In the genomic region with DNA sequence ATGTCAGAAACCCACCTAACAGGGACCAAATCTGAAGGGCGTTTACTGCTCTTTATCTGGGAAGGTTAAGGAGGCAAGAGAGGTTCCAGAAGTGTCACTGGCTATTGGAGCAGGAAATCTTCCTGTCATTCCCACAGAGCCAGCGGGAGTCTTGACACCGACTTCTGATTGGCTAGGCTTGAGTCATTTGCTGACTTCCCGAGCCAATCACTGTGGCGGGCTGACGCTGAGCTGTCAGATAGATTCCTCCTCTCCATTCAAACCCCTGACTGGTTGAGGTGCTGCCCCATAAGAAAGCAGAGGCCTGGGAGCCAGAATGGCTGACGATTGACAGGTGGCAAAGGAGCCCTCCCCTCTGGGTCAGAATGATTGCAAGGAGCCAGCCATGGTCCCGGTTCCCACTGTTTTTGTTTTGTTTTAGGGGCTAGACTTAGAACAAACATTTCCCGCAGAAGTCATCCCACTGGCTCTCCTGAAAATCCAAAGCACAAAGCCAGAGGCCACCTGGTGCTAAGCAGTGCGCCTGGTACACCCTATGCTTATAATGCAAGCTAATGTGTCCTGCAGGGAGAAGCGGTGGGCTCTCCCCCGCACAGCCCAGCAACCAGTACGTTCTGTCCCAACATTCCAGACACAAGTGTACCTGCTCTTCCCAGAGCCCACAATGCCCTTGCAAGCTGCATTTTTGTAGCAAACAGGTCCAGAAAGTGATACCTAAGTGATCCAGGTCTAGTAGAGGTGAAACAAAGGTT, we compare ENCODE assay signal across 8 mouse cellular contexts. TPM values are rescaled to one million over a fixed set of nuclear protein-coding genes. Genes with fewer than 3 reads are reported as not detected.
DNase-seq lines count a peak whose midpoint lies in the region; ATAC-seq and TF ChIP-seq lines count a peak whose summit lies in the region.

No protein-coding gene starts in this region.

- WGBS in neural tube, embryonic 11.5 days, result 33% methylated on average over 13 of the region's 13 CpGs
- WGBS in embryonic facial prominence, embryonic 10.5 days, result 35% methylated on average over 13 of the region's 13 CpGs
- 20% methylated on average over 13 of the region's 13 CpGs for WGBS in hindbrain, embryonic 16.5 days
- WGBS in limb, embryonic 14.5 days, result 30% methylated on average over 13 of the region's 13 CpGs
- WGBS in thymus, adult 2 months, result 94% methylated on average over 13 of the region's 13 CpGs

- H3K27me3 ChIP-seq in neural tube, embryonic 11.5 days (ENCODE audit: control insufficient read depth, insufficient read depth, low read length), result no peaks in the 10 kb centered on the region
- H3K27me3 ChIP-seq in embryonic facial prominence, embryonic 10.5 days (replicated peaks; ENCODE audit: low read depth, poor library complexity, severe bottlenecking), result no peaks in the 10 kb centered on the region
- no peaks in the 10 kb centered on the region for H3K27me3 ChIP-seq in hindbrain, embryonic 16.5 days (replicated peaks; ENCODE audit: control insufficient read depth, insufficient read depth, low read length)
- H3K27me3 ChIP-seq in limb, embryonic 14.5 days (ENCODE audit: control insufficient read depth, insufficient read depth, low read length), result no peaks in the 10 kb centered on the region
- no peaks in the 10 kb centered on the region for H3K27me3 ChIP-seq in thymus, adult 2 months (ENCODE audit: control insufficient read depth, insufficient read depth, low read length)

- no peaks in the 10 kb centered on the region for H3K9me3 ChIP-seq in neural tube, embryonic 11.5 days (ENCODE audit: control insufficient read depth, low read length)
- no peaks in the 10 kb centered on the region for H3K9me3 ChIP-seq in embryonic facial prominence, embryonic 10.5 days
- H3K9me3 ChIP-seq in hindbrain, embryonic 16.5 days (ENCODE audit: control insufficient read depth, low read length), result no peaks in the 10 kb centered on the region
- no peaks in the 10 kb centered on the region for H3K9me3 ChIP-seq in limb, embryonic 14.5 days (ENCODE audit: control insufficient read depth, low read length)

- H3K4me1 ChIP-seq in neural tube, embryonic 11.5 days (ENCODE audit: control insufficient read depth, insufficient read depth, low read length), result peaks cover 10% of the 10 kb centered on the region; the same call in 1 of the 2 replicates
- H3K4me1 ChIP-seq in embryonic facial prominence, embryonic 10.5 days, result peaks cover 20% of the 10 kb centered on the region
- peaks cover 12% of the 10 kb centered on the region for H3K4me1 ChIP-seq in hindbrain, embryonic 16.5 days (ENCODE audit: control insufficient read depth, insufficient read depth, low read depth, low read length)
- peaks cover 14% of the 10 kb centered on the region for H3K4me1 ChIP-seq in limb, embryonic 14.5 days (ENCODE audit: control insufficient read depth, insufficient read depth, low read length)
- H3K4me1 ChIP-seq in thymus, adult 2 months (replicated peaks; ENCODE audit: control insufficient read depth, insufficient read depth, low read length), result no peaks in the 10 kb centered on the region

- no peak overlapping the region for H3K9ac ChIP-seq in neural tube, embryonic 11.5 days (ENCODE audit: low read length)
- 0 out of 2 replicates have a peak overlapping the region, but pooled peaks have one; percentile 20 for H3K9ac ChIP-seq in hindbrain, embryonic 16.5 days (ENCODE audit: low read depth, low read length)
- H3K9ac ChIP-seq in limb, embryonic 14.5 days (ENCODE audit: low read depth, low read length, severe bottlenecking), result no peak overlapping the region

- peak overlapping the region; percentile 53; the same call in 1 of the 2 replicates for H3K27ac ChIP-seq in neural tube, embryonic 11.5 days (ENCODE audit: low read depth, low read length)
- H3K27ac ChIP-seq in embryonic facial prominence, embryonic 10.5 days (replicated peaks), result no peak overlapping the region
- peak overlapping the region; percentile 53 for H3K27ac ChIP-seq in hindbrain, embryonic 16.5 days (ENCODE audit: low read depth, low read length)
- no peak overlapping the region for H3K27ac ChIP-seq in limb, embryonic 14.5 days (replicated peaks; ENCODE audit: low read depth, low read length)
- H3K27ac ChIP-seq in thymus, adult 2 months (ENCODE audit: control insufficient read depth, insufficient read depth, low read length), result no peak overlapping the region

- no peaks in the 10 kb centered on the region for H3K36me3 ChIP-seq in neural tube, embryonic 11.5 days (ENCODE audit: control insufficient read depth, insufficient read depth, low read length)
- H3K36me3 ChIP-seq in embryonic facial prominence, embryonic 10.5 days (replicated peaks), result peaks cover 3% of the 10 kb centered on the region; the same call in 1 of the 2 replicates
- H3K36me3 ChIP-seq in hindbrain, embryonic 16.5 days (ENCODE audit: control insufficient read depth, insufficient read depth, low read length), result no peaks in the 10 kb centered on the region
- no peaks in the 10 kb centered on the region for H3K36me3 ChIP-seq in limb, embryonic 14.5 days (ENCODE audit: control insufficient read depth, insufficient read depth, low read length)
- H3K36me3 ChIP-seq in thymus, adult 2 months (ENCODE audit: control insufficient read depth, insufficient read depth, low read length), result no peaks in the 10 kb centered on the region

- no peak for ATAC-seq in neural tube, embryonic 11.5 days (ENCODE audit: insufficient read depth, low FRiP score, low TSS enrichment)
- peak; percentile 74 for ATAC-seq in hindbrain, embryonic 16.5 days
- no peak for ATAC-seq in limb, embryonic 14.5 days (ENCODE audit: low FRiP score, low read depth)
- no peak for ATAC-seq in erythroid progenitor cell, adult 5-6 weeks (replicated peaks; ENCODE audit: low FRiP score, poor library complexity, severe bottlenecking)

- TF ChIP-seq CTCF in thymus, adult 2 months (IDR thresholded peaks at IDR 0.05; ENCODE audit: borderline replicate concordance, control insufficient read depth, extremely low read depth, insufficient read depth, low read length, poor library complexity), result no peak

- H3K4me3 ChIP-seq in neural tube, embryonic 11.5 days (ENCODE audit: low read depth, low read length), result no peak overlapping the region
- H3K4me3 ChIP-seq in embryonic facial prominence, embryonic 10.5 days, result 0 out of 2 replicates have a peak overlapping the region, but pooled peaks have one; percentile 11
- peak overlapping the region; percentile 13; the same call in 1 of the 2 replicates for H3K4me3 ChIP-seq in hindbrain, embryonic 16.5 days (ENCODE audit: low read length)
- no peak overlapping the region for H3K4me3 ChIP-seq in limb, embryonic 14.5 days (replicated peaks; ENCODE audit: low read length)
- no peak overlapping the region for H3K4me3 ChIP-seq in thymus, adult 2 months (ENCODE audit: control insufficient read depth, insufficient read depth, low read length)

- no peak for TF ChIP-seq POLR2A in limb, embryonic 14.5 days (IDR thresholded peaks at IDR 0.05; ENCODE audit: borderline replicate concordance, extremely low read depth, insufficient read depth, insufficient read length)
- no peak for TF ChIP-seq POLR2A in thymus, adult 2 months (IDR thresholded peaks at IDR 0.05; ENCODE audit: control insufficient read depth, extremely low read depth, insufficient read depth, low read length, poor library complexity)

- peak; percentile 40 for DNase-seq in neural tube, embryonic 11.5 days (ENCODE audit: low spot score)
- no peak for DNase-seq in neural tube, embryonic 10.5 days (ENCODE audit: extremely low spot score, low spot score)
- peak; percentile 55 for DNase-seq in embryonic facial prominence, embryonic 10.5 days (ENCODE audit: low spot score)
- peak; percentile 35 for DNase-seq in limb, embryonic 14.5 days (ENCODE audit: low spot score)
- DNase-seq in thymus, adult 2 months, result no peak
- no peak for DNase-seq in left cerebral cortex, adult 8-10 months (ENCODE audit: low spot score in 2 of 2)

- H3K4me2 ChIP-seq in neural tube, embryonic 11.5 days (ENCODE audit: low read depth), result no peak overlapping the region
- H3K4me2 ChIP-seq in hindbrain, embryonic 16.5 days (ENCODE audit: low read length), result peak overlapping the region; percentile 50
- peak overlapping the region; percentile 19; the same call in 1 of the 2 replicates for H3K4me2 ChIP-seq in limb, embryonic 14.5 days (replicated peaks; ENCODE audit: low read depth, low read length, severe bottlenecking)

RNA-seq across cellular contexts. Expression of gene Rhof, which starts 22.9 kb away (rescaled TPM):
- polyA plus RNA-seq in neural tube, embryonic 11.5 days (2014; fragmentation: Nextera tagmentation; extraction: Ambion mirVana), result 1.6 and 2.6 TPM in 2 replicates
- polyA plus RNA-seq in embryonic facial prominence, embryonic 10.5 days (2016; fragmentation: Nextera tagmentation; extraction: Ambion mirVana), result 1.2 and 2.2 TPM in 2 replicates
- polyA plus RNA-seq in hindbrain, embryonic 16.5 days (2015; fragmentation: Nextera tagmentation; extraction: Ambion mirVana), result 26.6 and 29.7 TPM in 2 replicates
- 5.8 and 6.6 TPM in 2 replicates for polyA plus RNA-seq in limb, embryonic 14.5 days (2012; rRNA removed)
- 3.9 and 4.9 TPM in 2 replicates for polyA plus RNA-seq in limb, embryonic 14.5 days (2014; fragmentation: Nextera tagmentation; extraction: Ambion mirVana)
- polyA plus RNA-seq in thymus, adult 2 months (2012; rRNA removed), result 45.1 and 51.9 TPM in 2 replicates
- total RNA-seq in left cerebral cortex, adult 8-10 months (2022), result 10 to 100 TPM; 47.7 to 50.4 (median 48.3) TPM
- total RNA-seq in erythroid progenitor cell, adult 5-6 weeks (2015; ENCODE audit: low replicate concordance), result 1.7 and 3.2 TPM in 2 replicates
- total RNA-seq in erythroid progenitor cell, adult 5-6 weeks (2017; ENCODE audit: low replicate concordance), result 1.4 and 7.7 TPM in 2 replicates

RNA-seq across cellular contexts. Expression of gene Setd1b, which starts 32.4 kb away (rescaled TPM):
- polyA plus RNA-seq in neural tube, embryonic 11.5 days (2014; fragmentation: Nextera tagmentation; extraction: Ambion mirVana), result 10.9 and 12.2 TPM in 2 replicates
- polyA plus RNA-seq in embryonic facial prominence, embryonic 10.5 days (2016; fragmentation: Nextera tagmentation; extraction: Ambion mirVana), result 8.1 TPM in 2 replicates
- polyA plus RNA-seq in hindbrain, embryonic 16.5 days (2015; fragmentation: Nextera tagmentation; extraction: Ambion mirVana), result 9.5 and 9.8 TPM in 2 replicates
- polyA plus RNA-seq in limb, embryonic 14.5 days (2012; rRNA removed), result 15.0 and 17.5 TPM in 2 replicates
- polyA plus RNA-seq in limb, embryonic 14.5 days (2014; fragmentation: Nextera tagmentation; extraction: Ambion mirVana), result 11.7 and 13.2 TPM in 2 replicates
- polyA plus RNA-seq in thymus, adult 2 months (2012; rRNA removed), result 45.5 and 66.9 TPM in 2 replicates
- total RNA-seq in left cerebral cortex, adult 8-10 months (2022), result 10 to 100 TPM; 29.3 to 35.8 (median 32.5) TPM
- 29.8 and 41.8 TPM in 2 replicates for total RNA-seq in erythroid progenitor cell, adult 5-6 weeks (2015; ENCODE audit: low replicate concordance)
- 20.2 and 23.0 TPM in 2 replicates for total RNA-seq in erythroid progenitor cell, adult 5-6 weeks (2017; ENCODE audit: low replicate concordance)

RNA-seq across cellular contexts. Expression of gene Tmem120b, which starts 41.4 kb away (rescaled TPM):
- 9.0 and 9.9 TPM in 2 replicates for polyA plus RNA-seq in neural tube, embryonic 11.5 days (2014; fragmentation: Nextera tagmentation; extraction: Ambion mirVana)
- 11.3 and 11.9 TPM in 2 replicates for polyA plus RNA-seq in embryonic facial prominence, embryonic 10.5 days (2016; fragmentation: Nextera tagmentation; extraction: Ambion mirVana)
- 17.3 and 19.8 TPM in 2 replicates for polyA plus RNA-seq in hindbrain, embryonic 16.5 days (2015; fragmentation: Nextera tagmentation; extraction: Ambion mirVana)
- 21.0 and 21.8 TPM in 2 replicates for polyA plus RNA-seq in limb, embryonic 14.5 days (2012; rRNA removed)
- polyA plus RNA-seq in limb, embryonic 14.5 days (2014; fragmentation: Nextera tagmentation; extraction: Ambion mirVana), result 13.8 and 14.8 TPM in 2 replicates
- polyA plus RNA-seq in thymus, adult 2 months (2012; rRNA removed), result 43.6 and 45.7 TPM in 2 replicates
- 10 to 100 TPM; 13.8 to 16.4 (median 16.0) TPM for total RNA-seq in left cerebral cortex, adult 8-10 months (2022)
- 85.5 and 100 TPM in 2 replicates for total RNA-seq in erythroid progenitor cell, adult 5-6 weeks (2015; ENCODE audit: low replicate concordance)
- 86.8 and 118 TPM in 2 replicates for total RNA-seq in erythroid progenitor cell, adult 5-6 weeks (2017; ENCODE audit: low replicate concordance)

RNA-seq across cellular contexts. Expression of gene Psmd9, which starts 59.6 kb away (rescaled TPM):
- 68.3 and 69.0 TPM in 2 replicates for polyA plus RNA-seq in neural tube, embryonic 11.5 days (2014; fragmentation: Nextera tagmentation; extraction: Ambion mirVana)
- polyA plus RNA-seq in embryonic facial prominence, embryonic 10.5 days (2016; fragmentation: Nextera tagmentation; extraction: Ambion mirVana), result 79.1 and 89.3 TPM in 2 replicates
- polyA plus RNA-seq in hindbrain, embryonic 16.5 days (2015; fragmentation: Nextera tagmentation; extraction: Ambion mirVana), result 77.2 and 89.4 TPM in 2 replicates
- 44.0 and 47.0 TPM in 2 replicates for polyA plus RNA-seq in limb, embryonic 14.5 days (2012; rRNA removed)
- polyA plus RNA-seq in limb, embryonic 14.5 days (2014; fragmentation: Nextera tagmentation; extraction: Ambion mirVana), result 61.1 and 65.1 TPM in 2 replicates
- 32.7 and 34.7 TPM in 2 replicates for polyA plus RNA-seq in thymus, adult 2 months (2012; rRNA removed)
- total RNA-seq in left cerebral cortex, adult 8-10 months (2022), result 10 to 100 TPM; 24.3 to 36.7 (median 27.7) TPM
- 27.2 and 48.7 TPM in 2 replicates for total RNA-seq in erythroid progenitor cell, adult 5-6 weeks (2015; ENCODE audit: low replicate concordance)
- 52.2 and 63.8 TPM in 2 replicates for total RNA-seq in erythroid progenitor cell, adult 5-6 weeks (2017; ENCODE audit: low replicate concordance)

Comparison
In these comparisons a context has a peak if more than half of its experiments do, and no peak if none do; other contexts are left out.
1. DNase-seq: peak in neural tube, embryonic 11.5 days (single experiment), embryonic facial prominence, embryonic 10.5 days (single experiment) and limb, embryonic 14.5 days (single experiment); none in neural tube, embryonic 10.5 days (single experiment), thymus, adult 2 months (single experiment) and left cerebral cortex, adult 8-10 months (0 of 2).
2. H3K27ac ChIP-seq: peak in neural tube, embryonic 11.5 days (single experiment) and hindbrain, embryonic 16.5 days (single experiment); none in embryonic facial prominence, embryonic 10.5 days (single experiment), limb, embryonic 14.5 days (single experiment) and thymus, adult 2 months (single experiment).
3. H3K4me3 ChIP-seq: peak in embryonic facial prominence, embryonic 10.5 days (single experiment) and hindbrain, embryonic 16.5 days (single experiment); none in neural tube, embryonic 11.5 days (single experiment), limb, embryonic 14.5 days (single experiment) and thymus, adult 2 months (single experiment).